Mouse (Mus musculus): ENCODE results near the gene Ppp4r2.

DNA sequence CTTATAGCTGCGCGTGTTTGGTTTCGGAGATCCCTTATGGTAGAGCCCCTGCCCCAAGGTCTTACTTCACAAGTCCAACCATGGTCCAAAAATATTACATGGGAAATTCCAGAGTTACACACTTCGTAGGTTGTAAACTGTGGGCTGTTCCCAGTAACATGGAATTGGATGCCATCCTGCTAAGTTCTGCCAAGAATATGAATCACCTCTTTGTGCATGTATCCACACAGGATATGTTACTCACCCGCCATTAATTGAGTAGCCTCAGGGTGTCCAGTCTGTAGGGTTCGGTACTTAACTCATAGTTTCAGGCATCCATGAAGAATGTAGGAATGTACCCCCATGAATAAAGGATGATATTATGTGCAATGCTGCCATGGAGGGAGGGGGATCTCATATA, 34.1 kb upstream of the Ppp4r2 start:
- TF ChIP-seq CTCF (IDR thresholded peaks at IDR 0.05; ENCODE audit: low read depth, low read length) (no peak), POLR2A (IDR thresholded peaks at IDR 0.05; ENCODE audit: borderline replicate concordance, low read depth, low read length) (no peak)
